Mouse (Mus musculus) G1E (cell line): ENCODE data around the gene Dusp8.

Source experiments
- CTCF ChIP-seq: IDR thresholded peaks from 2 replicates; pipeline ENCODE4 v1.5.1; 2012; ENCODE audit warnings: low read depth, low read length, inconsistent platforms, mixed read lengths
- GATA1 ChIP-seq: IDR thresholded peaks from 2 replicates; pipeline ENCODE4 v1.6.1; 2012; ENCODE audit warnings: borderline replicate concordance, low read length, inconsistent platforms, mixed read lengths

DNA sequence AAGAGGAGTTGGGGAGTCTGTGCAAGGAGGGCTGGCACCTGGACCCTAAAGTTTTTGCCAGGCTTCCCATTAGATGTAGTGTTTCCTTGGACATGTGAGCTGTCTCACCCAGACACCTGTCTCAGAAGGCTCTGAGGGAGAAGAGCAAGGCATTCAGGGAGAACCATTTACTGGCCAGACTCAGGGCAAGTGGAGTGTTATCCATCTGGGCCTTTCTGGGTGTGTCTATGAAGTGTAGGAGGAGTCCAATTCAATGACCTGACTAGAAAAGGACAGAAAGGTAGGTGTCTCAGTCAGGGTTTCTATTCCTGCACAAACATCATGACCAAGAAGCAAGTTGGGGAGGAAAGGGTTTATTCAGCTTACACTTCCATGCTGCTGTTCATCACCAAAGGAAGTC is 23.9 kb downstream of the Dusp8 start:
- TF ChIP-seq CTCF (no peak), GATA1 (no peak)
